Mouse (Mus musculus) C2C12 (cell line): Measurements from ENCODE around the gene Cib4.

ENCODE experiments used
- CEBPB ChIP-seq: IDR thresholded peaks from one replicate; pipeline ENCODE4 v1.6.1; 2011; ENCODE audit warnings: low read depth, mild to moderate bottlenecking, control low read depth, moderate library complexity
- CTCF ChIP-seq: IDR thresholded peaks from one replicate; pipeline ENCODE4 v1.5.1; 2011; ENCODE audit not compliant: control insufficient read depth, insufficient read depth, insufficient read length
- FOSL1 ChIP-seq: IDR thresholded peaks from one replicate; pipeline ENCODE4 v1.8.0; 2011; ENCODE audit warnings: mild to moderate bottlenecking, low read length; ENCODE audit not compliant: poor library complexity, insufficient read depth, severe bottlenecking
- MAX ChIP-seq: IDR thresholded peaks from one replicate; pipeline ENCODE4 v1.6.1; 2011; ENCODE audit warnings: mild to moderate bottlenecking, control low read depth
- MYOD1 ChIP-seq: IDR thresholded peaks from one replicate; pipeline ENCODE4 v1.6.1; 2011; ENCODE audit warnings: low read depth; ENCODE audit not compliant: control insufficient read depth, insufficient read length
- USF1 ChIP-seq: IDR thresholded peaks from one replicate; pipeline ENCODE4 v1.6.1; 2011; ENCODE audit warnings: low read depth, mild to moderate bottlenecking, control low read depth, moderate library complexity

DNA sequence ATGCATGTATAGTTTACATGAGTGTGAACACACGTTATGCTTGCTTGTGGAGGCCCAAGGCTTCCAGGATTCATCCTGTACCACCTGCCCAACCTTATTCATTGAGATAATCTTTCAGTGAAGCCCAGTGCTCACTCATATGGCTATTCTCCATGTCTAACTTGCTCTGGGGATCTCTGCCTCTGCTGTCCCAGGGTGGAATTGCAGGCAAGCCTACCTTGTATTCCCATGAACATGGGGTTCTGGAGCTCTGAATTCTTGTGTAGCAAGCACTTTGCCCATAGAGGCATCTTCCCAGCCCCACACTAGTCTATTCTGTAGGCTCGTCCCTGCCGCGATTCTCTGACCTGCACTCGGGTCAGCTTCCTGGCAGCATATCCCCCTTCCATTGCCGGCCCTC lies 89.6 kb downstream of the Cib4 start:
- TF ChIP-seq CTCF (no peak), MAX (no peak), USF1 (no peak), MYOD1 (no peak), CEBPB (no peak), FOSL1 (no peak)
